Mouse (Mus musculus): ENCODE results near the gene Stat4. TPM values are rescaled to one million over a fixed set of nuclear protein-coding genes. Genes with fewer than 3 reads are reported as not detected.

Stat4 gene
- 1.2 and 1.7 TPM in 2 replicates for polyA plus RNA-seq (2015; fragmentation: Nextera tagmentation; extraction: Ambion mirVana)

DNA sequence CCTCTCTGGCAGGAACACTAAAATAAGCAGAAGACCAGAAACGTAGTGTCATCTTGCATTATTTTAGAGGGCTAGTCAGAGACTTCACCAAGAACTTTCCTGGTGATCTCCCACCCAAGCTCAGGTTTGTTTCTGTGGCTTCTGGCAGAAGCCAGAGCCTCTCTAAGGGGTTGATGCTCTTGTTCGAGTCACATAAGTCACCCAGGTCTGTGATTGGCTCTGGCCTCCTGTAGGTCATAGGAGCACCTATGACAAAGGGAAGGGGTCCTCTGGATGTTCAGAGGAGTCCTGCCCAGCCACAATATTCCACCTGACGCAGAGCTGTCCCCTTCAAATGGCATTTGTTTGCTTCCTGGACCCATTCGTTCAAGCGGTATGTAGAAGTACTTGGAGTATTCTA is at the start of gene Stat4:
Stat4 (plus strand) TSS at position 301 of the 400 bp plus-strand sequence.
- no peaks in the 10 kb centered on the region for H3K4me1 ChIP-seq (replicated peaks)
- H3K27ac ChIP-seq, result no peak within 1 kb of the TSS
- no peak within 1 kb of the TSS for H3K9ac ChIP-seq
- no peak within 1 kb of the TSS for H3K4me3 ChIP-seq (replicated peaks)
- H3K36me3 ChIP-seq, result no peaks in the 10 kb centered on the region
- no peak within 1 kb of the TSS for H3K4me2 ChIP-seq (replicated peaks)
- H3K9me3 ChIP-seq, result no peaks in the 10 kb centered on the region
- H3K27me3 ChIP-seq (replicated peaks), result no peaks in the 10 kb centered on the region
- whole genome bisulfite sequencing, result 77% methylated on average over 5 of the region's 5 CpGs
- no peak for ATAC-seq

DNA sequence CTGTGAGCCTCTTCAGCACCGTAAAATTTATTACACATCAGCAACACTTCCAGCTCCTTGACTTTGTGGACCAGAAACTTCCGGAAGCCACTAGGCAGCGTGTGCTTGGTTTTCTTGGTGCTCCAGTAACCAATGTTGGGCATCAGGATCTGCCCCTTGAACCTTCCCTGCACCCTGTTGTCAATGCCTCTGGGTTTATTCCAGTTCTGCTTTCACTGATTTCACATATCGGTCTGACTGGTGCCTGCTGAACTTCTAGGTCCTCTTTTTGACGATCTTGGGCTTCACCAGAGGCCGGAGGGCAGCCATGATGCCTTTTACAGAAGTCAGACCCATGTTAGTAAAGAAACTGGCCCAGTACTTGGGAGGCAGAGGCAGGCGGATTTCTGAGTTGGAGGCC is 48.6 kb upstream of the Stat4 start:
- 0 out of 2 replicates have a peak, but pooled peaks cover 3% of the 10 kb centered on the region for H3K4me1 ChIP-seq (replicated peaks)
- no peak overlapping the region for H3K27ac ChIP-seq
- no peaks in the 10 kb centered on the region for H3K9me3 ChIP-seq
- no peaks in the 10 kb centered on the region for H3K36me3 ChIP-seq
- no peak for ATAC-seq
- no peaks in the 10 kb centered on the region for H3K27me3 ChIP-seq (replicated peaks)
- no peak overlapping the region for H3K4me3 ChIP-seq (replicated peaks)
- WGBS, result 90% methylated on average over 7 of the region's 7 CpGs
- no peak overlapping the region for H3K4me2 ChIP-seq (replicated peaks)
- H3K9ac ChIP-seq, result no peak overlapping the region

DNA sequence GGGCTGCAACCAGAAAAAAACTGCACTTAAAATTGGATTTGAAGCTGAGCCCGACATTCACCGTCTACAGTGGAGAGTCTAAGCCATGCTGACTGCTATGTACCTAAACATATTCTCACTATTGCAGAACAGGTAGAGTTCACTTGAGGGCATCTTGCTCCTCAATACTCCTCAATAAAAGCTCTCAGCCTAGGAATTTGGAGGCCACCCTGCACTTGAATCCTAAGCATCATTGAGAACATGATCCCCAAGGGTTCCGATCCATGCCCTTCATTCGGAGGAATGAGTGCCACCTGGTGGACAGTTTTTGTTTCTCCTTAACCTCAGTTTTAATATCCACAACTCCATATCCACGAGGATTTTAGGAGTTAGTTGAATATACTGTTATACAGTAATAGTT is 42.2 kb upstream of the Stat4 start:
- ATAC-seq, result no peak
- no peak overlapping the region for H3K4me3 ChIP-seq (replicated peaks)
- WGBS, result 41% methylated on average over 5 of the region's 5 CpGs
- H3K27me3 ChIP-seq (replicated peaks), result no peaks in the 10 kb centered on the region
- no peaks in the 10 kb centered on the region for H3K4me1 ChIP-seq (replicated peaks)
- no peak overlapping the region for H3K9ac ChIP-seq
- H3K4me2 ChIP-seq (replicated peaks), result no peak overlapping the region
- H3K9me3 ChIP-seq, result no peaks in the 10 kb centered on the region
- H3K36me3 ChIP-seq, result no peaks in the 10 kb centered on the region
- no peak overlapping the region for H3K27ac ChIP-seq

DNA sequence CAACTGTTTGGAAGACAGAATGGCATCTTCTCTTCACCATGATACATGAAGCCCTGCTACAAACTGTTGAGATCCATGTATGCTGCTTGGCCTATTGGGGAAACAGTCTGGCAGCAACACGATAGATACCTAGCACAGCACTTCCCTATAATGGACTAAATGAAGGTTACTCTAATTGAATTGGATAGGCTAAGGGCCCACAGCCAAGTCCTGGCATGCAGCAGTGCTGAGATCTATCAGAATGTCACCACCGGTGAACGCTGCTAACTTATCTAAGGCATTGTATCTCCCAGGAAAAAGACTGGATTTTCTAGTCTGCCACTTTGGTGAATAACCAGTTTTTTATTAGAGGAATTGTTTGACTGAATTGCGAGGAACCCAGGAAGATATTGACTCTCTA is 39.8 kb upstream of the Stat4 start:
- WGBS, result 70% methylated on average over 4 of the region's 4 CpGs
- H3K4me3 ChIP-seq (replicated peaks), result no peak overlapping the region
- ATAC-seq, result no peak

DNA sequence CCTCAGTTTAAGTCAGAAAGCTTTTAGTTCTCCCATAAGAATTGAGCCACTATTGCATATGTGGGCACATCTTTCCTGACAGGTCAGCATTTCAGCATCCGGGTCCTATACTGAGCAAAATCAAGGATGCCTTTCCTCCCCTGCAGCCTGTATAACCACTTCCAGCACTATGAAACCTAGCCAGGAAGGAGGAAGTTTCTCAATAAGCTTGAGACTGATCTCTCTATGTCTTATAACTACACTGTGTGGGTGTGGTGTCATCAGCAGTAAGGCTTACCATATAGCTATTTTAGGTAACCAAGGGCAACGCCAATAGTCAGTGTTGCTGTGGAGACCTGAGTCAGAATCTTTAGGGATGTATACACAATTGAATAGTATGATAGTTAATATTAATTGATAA is 22.3 kb upstream of the Stat4 start:
- H3K27ac ChIP-seq, result no peak overlapping the region
- H3K4me2 ChIP-seq (replicated peaks), result no peak overlapping the region
- H3K36me3 ChIP-seq, result no peaks in the 10 kb centered on the region
- H3K4me1 ChIP-seq (replicated peaks), result no peaks in the 10 kb centered on the region
- no peak overlapping the region for H3K4me3 ChIP-seq (replicated peaks)
- H3K27me3 ChIP-seq (replicated peaks), result no peaks in the 10 kb centered on the region
- no peak for ATAC-seq
- H3K9ac ChIP-seq, result no peak overlapping the region
- H3K9me3 ChIP-seq, result no peaks in the 10 kb centered on the region
- WGBS, result 87% methylated on average over 2 of the region's 2 CpGs

More for the DNA sequence above, 39.8 kb upstream of the Stat4 start:
- H3K4me2 ChIP-seq (replicated peaks), result no peak overlapping the region
- no peak overlapping the region for H3K27ac ChIP-seq
- H3K27me3 ChIP-seq (replicated peaks), result no peaks in the 10 kb centered on the region
- H3K36me3 ChIP-seq, result no peaks in the 10 kb centered on the region
- H3K9me3 ChIP-seq, result no peaks in the 10 kb centered on the region
- H3K4me1 ChIP-seq (replicated peaks), result no peaks in the 10 kb centered on the region
- H3K9ac ChIP-seq, result no peak overlapping the region

DNA sequence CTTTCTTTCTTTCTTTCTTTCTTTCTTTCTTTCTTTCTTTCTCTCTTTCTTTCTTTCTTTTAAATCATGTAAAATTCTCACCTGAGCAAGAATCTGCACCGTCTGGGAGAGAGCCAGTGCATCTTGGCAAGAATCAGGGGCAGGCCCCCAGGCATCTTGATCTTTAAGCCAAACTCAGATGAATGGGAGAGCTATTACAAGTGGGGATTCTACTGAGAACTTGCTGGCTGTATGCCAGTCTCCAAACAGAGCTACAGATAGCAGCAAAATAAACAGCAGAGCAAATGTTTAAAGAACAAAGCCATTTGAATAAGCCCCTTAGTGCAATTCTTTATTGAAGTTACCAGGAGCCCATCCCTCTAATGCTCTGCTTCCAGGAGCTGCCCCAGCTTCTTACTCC is 18.0 kb upstream of the Stat4 start:
- no peaks in the 10 kb centered on the region for H3K9me3 ChIP-seq
- ATAC-seq, result no peak

DNA sequence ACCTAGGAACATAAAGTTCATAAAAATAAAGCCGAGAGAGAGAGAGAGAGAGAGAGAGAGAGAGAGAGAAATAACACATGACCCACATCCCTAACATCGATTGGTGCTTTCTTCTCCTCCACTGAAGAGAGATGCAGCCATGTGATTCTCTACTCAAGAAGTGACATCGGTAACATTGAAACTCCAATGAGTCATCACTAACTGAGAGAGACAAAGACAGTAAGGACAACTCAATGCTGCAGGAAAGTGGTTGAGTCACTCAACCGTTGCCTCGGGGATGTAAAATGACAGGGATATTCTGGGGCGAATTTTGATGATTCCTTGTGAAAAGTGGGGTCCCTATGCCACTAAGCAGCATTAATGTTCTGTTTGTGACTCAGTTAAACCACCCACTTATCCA is 16.8 kb upstream of the Stat4 start:
- WGBS, result 87% methylated on average over 6 of the region's 6 CpGs
- Histone ChIP-seq H3K4me2 (replicated peaks) (no peak overlapping the region), H3K9me3 (no peaks in the 10 kb centered on the region), H3K9ac (no peak overlapping the region), H3K4me3 (replicated peaks) (no peak overlapping the region), H3K4me1 (replicated peaks) (no peaks in the 10 kb centered on the region), H3K27ac (no peak overlapping the region), H3K36me3 (no peaks in the 10 kb centered on the region), H3K27me3 (replicated peaks) (no peaks in the 10 kb centered on the region)
- ATAC-seq, result no peak

More for the DNA sequence above, 18.0 kb upstream of the Stat4 start:
- WGBS, result 3% methylated on average over 1 of the region's 1 CpGs
- Histone ChIP-seq H3K9ac (no peak overlapping the region), H3K36me3 (no peaks in the 10 kb centered on the region), H3K4me2 (replicated peaks) (no peak overlapping the region), H3K4me1 (replicated peaks) (no peaks in the 10 kb centered on the region), H3K27ac (no peak overlapping the region), H3K4me3 (replicated peaks) (no peak overlapping the region), H3K27me3 (replicated peaks) (no peaks in the 10 kb centered on the region)

DNA sequence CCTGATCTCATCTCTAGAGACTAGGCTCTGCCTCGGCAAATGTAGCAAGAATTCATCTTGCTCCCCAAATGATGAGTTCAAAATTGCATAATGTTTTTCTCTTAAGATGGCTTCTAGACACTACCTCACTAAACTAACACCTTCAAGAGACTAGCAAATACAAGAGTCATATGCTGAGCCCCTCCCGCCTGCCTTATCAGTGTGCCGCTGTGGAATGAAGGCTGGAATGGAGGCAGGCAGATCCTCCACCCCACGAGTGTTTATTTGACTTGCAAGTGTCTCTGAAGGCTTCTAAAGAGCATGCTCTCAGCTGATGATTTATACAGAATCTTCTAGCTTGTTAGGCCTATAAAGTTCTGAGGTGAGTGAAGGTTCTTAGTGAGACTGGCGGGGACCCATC is 11.4 kb upstream of the Stat4 start:
- Histone ChIP-seq H3K4me3 (replicated peaks) (no peak overlapping the region), H3K27me3 (replicated peaks) (no peaks in the 10 kb centered on the region), H3K4me2 (replicated peaks) (no peak overlapping the region), H3K9me3 (no peaks in the 10 kb centered on the region), H3K4me1 (replicated peaks) (no peaks in the 10 kb centered on the region), H3K27ac (no peak overlapping the region), H3K9ac (no peak overlapping the region), H3K36me3 (no peaks in the 10 kb centered on the region)
- no peak for ATAC-seq
- 58% methylated on average over 5 of the region's 5 CpGs for WGBS

DNA sequence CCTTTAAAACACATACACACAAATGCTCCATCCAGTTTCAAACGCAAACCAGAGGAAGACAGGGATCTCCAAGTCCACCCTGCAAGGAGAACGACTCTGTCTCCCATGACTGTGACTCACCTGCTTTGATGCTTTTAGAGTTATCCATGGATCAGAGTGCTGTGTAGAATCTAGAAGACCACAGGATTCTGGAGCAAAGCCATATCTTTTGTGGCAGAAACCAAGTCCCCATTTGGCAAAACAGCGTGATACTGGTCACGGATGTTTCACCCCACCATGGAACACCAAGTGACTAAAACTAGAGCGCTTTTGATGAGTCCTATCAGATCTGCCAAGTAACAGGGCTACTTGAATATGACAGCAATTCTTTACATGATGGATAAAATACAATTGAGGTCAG is 7.9 kb upstream of the Stat4 start:
- H3K4me1 ChIP-seq (replicated peaks), result no peaks in the 10 kb centered on the region
- H3K4me2 ChIP-seq (replicated peaks), result no peak overlapping the region
- H3K27ac ChIP-seq, result no peak overlapping the region
- no peaks in the 10 kb centered on the region for H3K9me3 ChIP-seq
- no peak overlapping the region for H3K9ac ChIP-seq
- WGBS, result 90% methylated on average over 5 of the region's 5 CpGs
- ATAC-seq, result no peak
- H3K4me3 ChIP-seq (replicated peaks), result no peak overlapping the region
- no peaks in the 10 kb centered on the region for H3K27me3 ChIP-seq (replicated peaks)
- H3K36me3 ChIP-seq, result no peaks in the 10 kb centered on the region

DNA sequence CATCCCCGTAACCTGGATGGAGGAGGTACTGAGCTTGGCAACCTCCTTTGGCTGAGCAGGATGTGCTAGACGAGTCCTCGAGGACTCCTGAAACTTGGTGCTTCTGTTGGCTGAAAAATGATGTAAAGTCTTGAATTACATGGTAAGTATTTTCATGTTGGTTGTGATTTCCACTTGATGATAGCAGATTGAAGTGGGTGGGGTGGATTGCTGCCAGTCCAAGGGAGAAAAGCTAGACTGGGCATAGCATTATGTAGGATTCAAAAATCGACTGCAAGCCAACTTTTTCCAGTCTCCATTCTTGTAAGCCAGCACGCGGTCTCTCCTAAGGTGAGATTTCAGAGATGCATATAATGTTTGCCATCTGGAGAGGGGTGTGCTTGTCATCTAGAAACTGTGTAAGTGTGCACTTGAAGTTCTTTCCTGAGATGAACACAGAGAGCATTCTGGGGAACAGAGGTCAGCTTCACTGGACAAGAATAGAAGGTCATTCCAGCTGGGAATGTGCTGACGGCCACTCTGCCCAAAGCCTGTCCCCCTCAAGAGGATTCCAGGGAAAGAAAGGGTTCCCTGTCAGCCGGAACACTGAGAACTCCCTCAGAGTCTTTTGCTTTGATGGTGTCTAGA is 5.1 kb downstream of the Stat4 start:
- no peaks in the 10 kb centered on the region for H3K27me3 ChIP-seq (replicated peaks)
- no peak for ATAC-seq
- H3K9ac ChIP-seq, result no peak overlapping the region
- no peaks in the 10 kb centered on the region for H3K36me3 ChIP-seq
- 84% methylated on average over 8 of the region's 8 CpGs for WGBS
- H3K4me3 ChIP-seq (replicated peaks), result no peak overlapping the region
- no peaks in the 10 kb centered on the region for H3K9me3 ChIP-seq
- no peak overlapping the region for H3K27ac ChIP-seq
- peaks cover 6% of the 10 kb centered on the region for H3K4me1 ChIP-seq (replicated peaks)
- H3K4me2 ChIP-seq (replicated peaks), result no peak overlapping the region

DNA sequence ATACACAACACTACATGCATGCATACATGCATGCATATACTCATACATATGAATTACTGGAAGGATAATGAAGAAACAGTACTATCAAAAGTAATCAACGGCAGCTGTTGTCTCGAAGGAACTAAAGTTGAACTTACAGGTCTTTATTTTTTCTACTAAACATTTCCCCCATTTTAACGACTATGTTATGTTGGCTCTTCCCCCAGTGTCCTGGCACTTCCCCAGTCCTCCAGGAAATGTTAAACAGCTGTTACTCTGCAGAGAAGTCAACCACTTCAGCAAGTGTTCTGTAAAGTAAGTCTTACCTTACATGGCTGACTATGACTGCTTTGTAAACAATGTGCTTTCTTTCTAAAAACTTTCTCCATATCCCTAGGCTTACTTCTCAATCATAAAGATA is 9.1 kb downstream of the Stat4 start:
- 34% methylated on average over 3 of the region's 3 CpGs for WGBS
- H3K36me3 ChIP-seq, result no peaks in the 10 kb centered on the region
- peak; percentile 21; the same call in 1 of the 2 replicates for ATAC-seq
- H3K4me3 ChIP-seq (replicated peaks), result no peak overlapping the region
- no peak overlapping the region for H3K9ac ChIP-seq
- no peaks in the 10 kb centered on the region for H3K27me3 ChIP-seq (replicated peaks)
- peaks cover 6% of the 10 kb centered on the region for H3K4me1 ChIP-seq (replicated peaks)
- no peak overlapping the region for H3K27ac ChIP-seq
- no peak overlapping the region for H3K4me2 ChIP-seq (replicated peaks)
- H3K9me3 ChIP-seq, result no peaks in the 10 kb centered on the region

DNA sequence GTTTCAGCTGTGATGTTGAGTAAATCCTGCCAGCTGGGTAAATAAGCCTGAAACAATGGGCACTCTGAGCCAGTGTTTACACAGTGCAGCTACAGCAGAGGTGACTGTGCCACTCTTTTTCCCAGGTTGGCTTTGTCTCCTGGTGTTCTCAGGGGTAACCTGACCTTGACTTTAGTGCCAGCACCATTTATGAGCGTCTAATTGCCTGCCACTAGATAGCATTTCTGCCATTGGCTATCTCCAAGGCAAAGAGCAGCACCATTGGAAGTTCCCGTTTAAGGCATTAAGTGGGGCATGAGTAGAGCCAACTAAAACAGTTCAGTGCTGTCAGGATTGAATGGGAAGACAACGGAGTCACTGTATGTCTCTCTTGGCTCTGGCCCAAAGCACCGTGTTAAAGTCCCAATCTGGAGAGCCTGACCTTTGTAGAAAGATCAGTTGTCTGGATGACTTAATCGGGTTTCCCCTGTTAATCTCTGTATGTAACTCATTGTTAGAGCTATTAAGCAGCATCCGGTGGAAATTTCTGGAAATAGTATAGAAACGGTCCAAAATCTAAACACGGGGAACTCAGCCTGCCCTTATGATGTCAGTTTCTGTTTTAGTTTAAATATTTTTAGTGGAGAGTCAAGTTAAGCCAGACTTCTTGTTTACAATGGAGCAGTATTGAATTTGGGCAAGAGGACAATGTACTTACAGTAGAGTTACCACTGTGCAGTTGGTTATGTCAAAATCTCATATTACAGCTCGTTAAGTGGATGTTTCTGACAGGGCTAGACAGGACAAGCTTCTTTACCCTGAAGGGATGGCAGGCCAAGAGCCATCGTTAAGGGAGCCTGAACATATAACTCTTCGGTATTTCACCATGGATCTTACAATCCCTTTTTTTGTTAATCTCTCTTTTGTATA is 10.1 kb downstream of the Stat4 start:
- peak overlapping the region; percentile 59 for H3K27ac ChIP-seq
- peak overlapping the region; percentile 9; the same call in 1 of the 2 replicates for H3K4me2 ChIP-seq (replicated peaks)
- H3K4me3 ChIP-seq (replicated peaks), result no peak overlapping the region
- no peaks in the 10 kb centered on the region for H3K27me3 ChIP-seq (replicated peaks)
- H3K4me1 ChIP-seq (replicated peaks), result peaks cover 6% of the 10 kb centered on the region
- H3K9ac ChIP-seq, result no peak overlapping the region
- peak; percentile 93 for ATAC-seq
- no peaks in the 10 kb centered on the region for H3K36me3 ChIP-seq
- no peaks in the 10 kb centered on the region for H3K9me3 ChIP-seq
- 25% methylated on average over 11 of the region's 11 CpGs for WGBS
